Mouse (Mus musculus) monocyte, adult 5-6 weeks (primary cell): ENCODE measurements around the gene Wnt3a. TPM values are rescaled to one million over a fixed set of nuclear protein-coding genes. Genes with fewer than 3 reads are reported as not detected.
A peak's percentile ranks its signal among the peaks of the same experiment; 100 is the strongest.
"Not testable (repeated sequence)": the region's sequence is repeated elsewhere in the genome, so short reads cannot be mapped to it uniquely, and the experiment has no call there.

Experiments used
- ATAC-seq: fragments of 153-309, 156-312 bp; replicated peaks from 2 replicates; pipeline ENCODE4 v1.8.0; 2017; ENCODE audit warnings: mild to moderate bottlenecking; ENCODE audit not compliant: low TSS enrichment, insufficient number of reproducible peaks, severe bottlenecking, poor library complexity, low FRiP score
- total RNA-seq: library from RNA; stranded (forward); fragments of 200-1000, 200-491, 200-594 nt; gene quantifications from 3 replicates; pipeline ENCODE4 v1.2.3, GENCODE M21; 2017

Wnt3a gene
- total RNA-seq, 1 experiment from 2014 or later = not detected

DNA sequence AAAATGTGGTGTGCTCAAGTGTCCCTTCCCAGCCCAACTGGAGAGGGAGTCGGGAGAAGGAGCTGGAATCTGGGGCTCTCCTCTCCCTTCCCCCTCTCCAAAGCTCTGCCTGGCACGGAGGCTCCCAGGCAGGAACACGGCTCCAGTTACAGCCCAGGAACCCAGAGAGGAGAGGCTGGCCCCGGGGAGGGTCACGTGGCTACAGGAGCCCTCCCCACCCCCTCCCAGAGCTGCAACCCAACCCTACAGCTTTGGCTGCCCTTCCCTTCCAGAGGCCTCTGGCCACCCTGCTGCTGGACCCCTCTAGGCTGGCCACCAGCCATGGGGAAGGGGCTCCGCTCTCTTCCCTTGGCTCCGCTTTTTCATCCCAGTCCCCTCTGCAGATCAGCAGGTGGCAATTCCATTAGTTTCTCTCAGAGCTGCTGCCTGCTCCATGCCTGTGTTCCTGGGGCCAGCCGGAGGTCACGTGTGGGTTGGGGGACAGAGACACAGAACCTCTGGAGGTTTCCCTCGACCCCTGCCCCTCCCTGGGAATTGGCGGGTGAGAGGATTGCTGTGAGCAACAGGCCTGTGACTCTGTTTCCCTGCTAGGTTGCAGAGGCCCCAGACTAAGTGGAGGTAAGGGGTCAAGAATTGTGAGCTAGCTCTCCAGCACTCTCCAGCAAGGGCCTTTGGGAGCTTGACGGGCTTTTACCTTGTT is 18.7 kb upstream of the Wnt3a start:
- ATAC-seq = no peak

GRCm38 (mm10) chr11:59308625-59309024 is 18.1 kb upstream of the Wnt3a start:
- ATAC-seq = no peak

DNA sequence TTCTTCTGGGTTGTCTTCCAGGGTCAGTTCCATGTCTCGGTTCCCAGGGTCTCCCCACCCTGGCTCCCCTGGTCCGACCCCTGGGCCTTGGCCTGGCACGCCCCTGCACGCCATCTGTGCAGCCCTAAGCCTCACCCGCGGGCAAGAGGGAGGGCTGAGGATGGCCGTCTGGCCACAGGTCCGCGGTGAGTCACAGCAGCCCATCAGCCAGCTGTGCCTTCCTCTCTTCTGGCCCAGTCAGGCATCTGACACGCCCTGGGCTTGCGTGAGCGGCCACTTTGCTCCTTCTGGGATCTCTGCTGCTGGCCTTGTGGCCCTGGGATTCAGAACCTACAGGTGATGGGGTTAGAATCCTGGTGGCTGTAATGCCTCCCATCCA is 17.6 kb upstream of the Wnt3a start:
- no peak for ATAC-seq

DNA sequence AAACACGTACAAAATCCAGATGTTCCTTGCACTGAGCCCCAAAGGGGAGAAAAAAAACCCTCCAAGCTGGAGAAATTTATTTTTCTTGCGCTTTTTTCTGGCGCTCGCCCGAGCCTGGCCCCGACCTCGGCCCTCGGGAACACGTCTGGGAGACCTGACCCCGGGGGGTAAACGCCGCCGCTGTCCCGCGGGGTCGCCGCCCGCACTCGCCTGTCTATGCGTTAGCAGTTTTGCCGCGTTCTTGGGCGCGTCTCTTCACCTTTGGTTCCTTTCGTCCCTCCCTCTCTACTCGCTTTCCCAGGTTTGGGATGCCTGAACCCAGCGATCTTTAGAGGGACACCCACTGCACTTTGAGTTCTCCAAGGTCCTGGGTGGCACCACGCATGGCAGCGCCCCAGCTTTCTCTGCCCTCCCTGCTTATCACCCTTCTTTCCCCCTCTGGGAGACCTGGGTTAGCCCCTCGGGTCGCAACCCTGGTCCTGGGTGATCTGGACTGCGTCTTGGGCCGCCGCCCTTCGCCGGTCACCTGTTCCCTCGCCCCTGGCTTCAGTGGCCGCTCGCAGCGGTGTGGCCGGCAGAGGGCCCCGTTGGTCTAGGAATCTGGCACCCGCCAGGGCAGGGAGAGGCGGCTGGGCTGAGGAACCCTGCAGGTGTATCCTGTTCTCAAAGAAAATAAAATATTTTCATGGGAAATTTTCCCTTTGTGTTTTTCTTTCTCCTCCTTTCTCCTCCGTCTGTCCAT is 17.0 kb upstream of the Wnt3a start:
- no peak for ATAC-seq

- ATAC-seq = no peak
These were observed 16.2 kb upstream of the Wnt3a start, which contains the start of gene Wnt9a for GRCm38 (mm10) chr11:59306461-59307421. Gene Wnt9a (plus strand): TSS chr11:59306928.

- ATAC-seq = no peak
These were observed 15.3 kb upstream of the Wnt3a start for GRCm38 (mm10) chr11:59305821-59306215.

DNA sequence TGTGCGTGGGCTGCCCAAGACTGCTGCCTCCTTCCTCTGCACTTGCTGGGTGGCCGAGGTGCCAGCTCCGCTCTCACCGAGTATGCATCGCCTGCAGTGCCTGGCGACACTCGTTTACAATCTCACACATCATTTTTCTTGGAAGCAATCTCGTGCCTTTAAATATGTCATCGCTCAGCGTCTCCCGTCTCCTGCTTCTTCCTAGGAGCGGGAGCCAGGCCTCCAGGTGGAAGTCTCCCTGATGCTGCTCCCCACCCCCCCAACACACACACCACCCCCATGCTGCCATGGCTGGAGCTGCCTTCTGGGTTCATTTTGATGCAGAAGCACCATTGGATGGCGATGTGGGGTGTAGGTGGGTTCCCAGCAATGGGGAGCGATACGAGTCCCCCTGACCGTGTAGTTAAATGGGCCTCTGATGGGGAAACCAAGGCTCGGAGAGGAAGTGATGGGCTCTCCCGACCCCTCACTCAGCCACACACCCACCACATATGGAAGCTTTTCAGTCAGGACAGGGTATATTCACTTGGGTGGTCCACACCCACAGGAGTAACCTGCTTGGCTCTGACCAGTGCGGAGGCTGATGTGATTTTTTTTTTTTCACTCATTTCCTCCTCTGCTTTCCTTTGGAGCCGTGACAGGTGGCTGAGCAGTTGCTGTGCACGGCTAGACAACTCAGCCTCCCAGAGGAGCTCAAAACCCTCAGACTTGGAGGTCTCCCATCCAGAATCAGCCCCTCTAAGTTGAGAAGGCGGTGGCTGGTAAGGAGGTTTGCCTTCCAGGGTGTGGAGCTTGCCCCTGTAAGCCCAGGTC is 14.7 kb upstream of the Wnt3a start:
- ATAC-seq = no peak

DNA sequence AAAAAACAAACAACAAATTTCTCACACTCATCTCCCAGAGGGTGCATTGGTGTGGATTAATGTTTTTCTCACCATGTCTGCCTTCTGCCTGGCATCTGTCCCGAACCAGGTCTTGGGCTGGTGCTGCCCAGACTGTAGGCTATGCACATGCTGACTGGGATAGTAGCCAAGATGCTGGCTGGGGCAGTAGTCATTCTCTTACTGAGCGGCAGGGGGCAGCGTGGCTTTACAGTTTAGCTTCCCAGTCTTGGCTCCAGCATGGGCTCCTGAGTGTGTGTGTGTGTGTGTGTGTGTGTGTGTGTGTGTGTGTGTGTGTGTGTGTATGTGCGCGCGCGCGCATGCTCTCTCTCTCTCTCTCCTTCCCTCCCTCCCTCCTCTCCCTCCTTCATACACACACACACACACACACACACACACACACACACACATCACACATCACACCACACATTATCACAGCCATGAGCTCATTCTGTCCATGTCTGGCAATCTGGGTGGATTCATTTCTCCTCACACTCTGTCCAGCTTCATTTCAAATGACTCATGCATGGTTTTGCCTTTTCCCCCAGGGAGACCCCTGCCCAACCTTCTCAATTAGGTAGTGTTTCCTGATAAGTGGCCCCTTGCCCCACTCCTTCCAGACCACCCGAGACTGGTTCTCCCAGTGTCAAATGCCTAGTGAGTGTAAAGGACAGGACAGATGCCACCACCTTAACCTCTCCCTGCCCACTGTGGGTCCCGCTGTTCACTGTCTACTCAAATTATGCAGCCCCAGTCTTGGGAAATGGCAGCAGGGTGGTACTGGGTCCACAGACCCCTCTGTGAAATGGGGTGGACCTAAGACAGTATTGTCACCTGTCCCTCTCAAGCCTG is 12.4 kb upstream of the Wnt3a start:
- peak; percentile 60 for ATAC-seq

DNA sequence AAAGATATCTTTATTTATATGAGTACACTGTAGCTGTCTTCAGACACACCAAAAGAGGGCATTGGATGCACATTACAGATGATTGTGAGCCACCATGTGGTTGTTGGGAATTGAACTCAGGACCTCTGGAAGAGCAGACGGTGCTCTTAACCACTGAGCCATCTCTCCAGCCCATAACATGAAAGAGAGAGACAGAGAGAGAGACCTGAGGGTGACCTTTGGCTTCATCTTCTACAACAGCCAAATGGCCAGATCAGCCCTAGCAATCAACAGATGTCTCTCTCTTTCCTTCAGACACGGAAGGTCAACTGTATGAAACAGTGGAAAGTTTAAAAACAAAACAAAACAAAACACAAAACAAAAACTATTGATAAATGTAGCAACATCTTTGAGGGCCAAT is 10.5 kb upstream of the Wnt3a start:
- ATAC-seq = not testable (repeated sequence)

DNA sequence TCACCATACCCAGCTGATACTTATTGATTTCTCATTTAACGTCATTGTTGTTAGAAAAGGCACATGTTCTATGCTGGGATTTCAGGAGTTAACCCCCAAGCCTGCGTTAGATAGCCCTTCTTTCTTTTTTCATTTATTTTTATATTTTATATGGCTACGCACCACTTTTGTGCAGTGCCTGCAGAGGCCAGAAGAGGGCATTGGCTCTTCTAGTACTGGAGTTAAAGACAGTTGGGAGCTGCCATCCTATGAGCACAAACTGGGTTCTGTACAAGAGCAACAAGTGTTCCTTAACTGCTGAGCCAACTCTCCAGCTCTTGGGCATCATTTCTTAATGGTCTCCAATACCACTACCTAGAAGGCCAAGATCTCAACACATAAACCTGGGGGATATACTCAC is 9.6 kb upstream of the Wnt3a start:
- ATAC-seq = no peak

- no peak for ATAC-seq
These were observed 7.4 kb upstream of the Wnt3a start for GRCm38 (mm10) chr11:59297941-59298340.

DNA sequence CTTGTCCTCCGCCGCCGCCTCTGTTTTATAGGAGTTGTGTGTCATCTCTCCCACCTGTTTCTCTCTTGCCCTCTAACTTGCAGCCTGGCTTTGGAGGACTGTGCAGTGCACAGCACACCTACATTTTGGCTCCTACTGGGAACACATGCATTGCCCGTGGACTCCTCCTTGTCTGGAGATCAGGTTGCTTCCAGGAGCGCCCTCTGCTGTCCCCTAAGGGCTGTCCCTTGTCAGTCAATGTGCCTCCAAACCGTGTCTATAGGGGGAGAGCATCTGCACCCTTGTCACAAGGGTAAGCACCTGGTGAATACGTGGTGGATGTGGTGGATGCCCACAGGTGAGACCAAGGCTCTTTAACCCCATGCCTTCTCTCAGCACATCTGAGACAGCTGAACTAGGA is 3.1 kb upstream of the Wnt3a start:
- ATAC-seq = no peak; the same call in 1 of the 2 replicates

GRCm38 (mm10) chr11:59289706-59290105 is 846 bp downstream of the Wnt3a start:
- no peak for ATAC-seq

DNA sequence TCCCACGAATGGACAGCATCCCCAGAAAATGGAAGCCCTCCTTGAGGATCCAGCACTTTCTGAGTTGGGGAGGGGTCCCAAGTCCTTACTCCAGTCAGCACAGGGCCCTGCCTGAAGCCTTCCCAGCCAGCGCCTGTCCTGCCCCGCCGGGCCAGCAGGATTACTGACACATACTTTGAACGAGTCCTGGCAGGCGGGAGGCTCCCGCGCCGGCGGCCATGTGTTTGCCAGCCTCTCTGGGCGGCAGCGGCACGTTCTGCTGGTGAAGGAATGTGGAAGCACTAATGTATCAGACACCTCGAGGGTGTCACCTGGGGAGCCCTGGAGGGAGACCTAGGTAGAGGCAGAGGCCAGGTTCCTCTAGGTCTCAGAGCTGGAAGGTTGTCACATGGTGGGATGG is 6.4 kb downstream of the Wnt3a start:
- ATAC-seq = no peak

DNA sequence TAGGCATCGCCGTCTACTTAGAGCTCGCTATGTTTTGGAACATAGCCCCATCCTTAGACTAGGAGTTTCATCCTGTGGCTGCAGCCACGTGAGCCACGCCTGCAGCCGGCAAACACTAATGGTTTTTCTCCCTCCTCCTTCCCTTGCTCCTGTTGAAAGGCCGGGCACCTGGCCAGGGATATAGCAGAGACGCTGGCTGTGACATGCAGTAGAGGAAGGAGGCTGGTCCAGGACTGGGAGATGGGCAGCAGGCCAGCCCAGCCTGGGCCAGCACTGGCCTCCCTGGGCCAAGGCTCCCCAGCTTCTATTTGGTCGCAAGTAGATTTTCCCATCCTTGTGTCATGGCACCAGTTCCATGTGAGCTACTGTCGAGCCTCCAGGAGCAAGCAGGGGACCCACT is 7.6 kb downstream of the Wnt3a start:
- ATAC-seq = no peak

DNA sequence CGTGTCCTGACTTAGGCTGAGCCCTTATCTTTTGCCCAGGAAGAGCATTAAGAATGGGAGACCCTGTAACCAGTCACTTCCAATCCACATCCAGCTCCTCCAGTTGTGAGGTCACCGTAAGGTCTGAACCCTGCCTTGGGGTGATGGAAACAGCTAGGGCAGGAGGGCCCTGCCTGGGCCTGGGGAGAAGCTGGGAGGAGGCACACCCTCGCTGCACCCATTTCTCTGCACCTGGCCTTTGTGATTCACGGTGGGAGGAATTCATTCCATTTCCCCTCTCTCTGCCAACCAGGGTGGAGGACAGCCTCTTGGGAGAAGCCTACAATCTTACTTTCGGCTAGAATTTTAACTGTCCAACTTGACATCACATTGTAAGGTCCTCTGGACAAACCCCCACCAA is 8.4 kb downstream of the Wnt3a start:
- no peak for ATAC-seq

- no peak for ATAC-seq
These were observed 12.5 kb downstream of the Wnt3a start for GRCm38 (mm10) chr11:59278047-59278446.

GRCm38 (mm10) chr11:59276877-59277276 is 13.7 kb downstream of the Wnt3a start:
- ATAC-seq = no peak
